Mouse (Mus musculus): ENCODE data around the gene Ddah1.
A peak's percentile ranks its signal among the peaks of the same experiment; 100 is the strongest.
"Not testable (repeated sequence)": the region's sequence is repeated elsewhere in the genome, so short reads cannot be mapped to it uniquely, and the experiment has no call there.

The Ddah1 gene

GRCm38 (mm10) chr3:145864033-145864712 lies 105.7 kb downstream of the Ddah1 start:
- ATAC-seq (ENCODE audit: low TSS enrichment), result no peak

GRCm38 (mm10) chr3:145864713-145865233 lies 106.3 kb downstream of the Ddah1 start:
- no peak for ATAC-seq (ENCODE audit: low TSS enrichment)

- ATAC-seq (ENCODE audit: low TSS enrichment), result peak; percentile 38; the same call in 1 of the 2 replicates
Observed at GRCm38 (mm10) chr3:145872680-145873079, 114.2 kb downstream of the Ddah1 start.

- ATAC-seq (ENCODE audit: low TSS enrichment), result no peak
Observed at GRCm38 (mm10) chr3:145873271-145873670, 114.8 kb downstream of the Ddah1 start.

GRCm38 (mm10) chr3:145874126-145874525 lies 115.7 kb downstream of the Ddah1 start:
- peak; percentile 50; the same call in 1 of the 2 replicates for ATAC-seq (ENCODE audit: low TSS enrichment)

GRCm38 (mm10) chr3:145876120-145876519 lies 117.6 kb downstream of the Ddah1 start:
- no peak for ATAC-seq (ENCODE audit: low TSS enrichment)

GRCm38 (mm10) chr3:145878867-145879266 lies 120.4 kb downstream of the Ddah1 start:
- not testable (repeated sequence) for ATAC-seq (ENCODE audit: low TSS enrichment)

GRCm38 (mm10) chr3:145880335-145880734 lies 121.9 kb downstream of the Ddah1 start:
- ATAC-seq (ENCODE audit: low TSS enrichment), result no peak

GRCm38 (mm10) chr3:145882076-145882874 lies 123.8 kb downstream of the Ddah1 start:
- no peak for ATAC-seq (ENCODE audit: low TSS enrichment)

GRCm38 (mm10) chr3:145883233-145883632 lies 124.8 kb downstream of the Ddah1 start:
- no peak for ATAC-seq (ENCODE audit: low TSS enrichment)

- ATAC-seq (ENCODE audit: low TSS enrichment), result peak; percentile 50; the same call in 1 of the 2 replicates
Observed at GRCm38 (mm10) chr3:145885376-145885775, 126.9 kb downstream of the Ddah1 start.

- no peak for ATAC-seq (ENCODE audit: low TSS enrichment)
Observed at GRCm38 (mm10) chr3:145885851-145886464, 127.5 kb downstream of the Ddah1 start.

- ATAC-seq (ENCODE audit: low TSS enrichment), result no peak
Observed at GRCm38 (mm10) chr3:145887430-145887971, 129.0 kb downstream of the Ddah1 start.

GRCm38 (mm10) chr3:145890346-145891132 lies 132.1 kb downstream of the Ddah1 start:
- peak; percentile 80 for ATAC-seq (ENCODE audit: low TSS enrichment)

GRCm38 (mm10) chr3:145892451-145892850 lies 134.0 kb downstream of the Ddah1 start:
- ATAC-seq (ENCODE audit: low TSS enrichment), result no peak

- ATAC-seq (ENCODE audit: low TSS enrichment), result no peak
Observed at GRCm38 (mm10) chr3:145894131-145894530, 135.7 kb downstream of the Ddah1 start.

- no peak for ATAC-seq (ENCODE audit: low TSS enrichment)
Observed at GRCm38 (mm10) chr3:145897749-145898148, 139.3 kb downstream of the Ddah1 start.

GRCm38 (mm10) chr3:145899832-145900231 lies 141.4 kb downstream of the Ddah1 start:
- ATAC-seq (ENCODE audit: low TSS enrichment), result no peak

- ATAC-seq (ENCODE audit: low TSS enrichment), result no peak
Observed at GRCm38 (mm10) chr3:145903530-145903929, 145.1 kb downstream of the Ddah1 start.

GRCm38 (mm10) chr3:145904850-145905776 lies 146.6 kb downstream of the Ddah1 start:
- peak; percentile 77 for ATAC-seq (ENCODE audit: low TSS enrichment)

All from frontal cortex, adult (tissue).